Mouse (Mus musculus) G1E (cell line): ENCODE data around the gene Mga. TPM values are rescaled to one million over a fixed set of nuclear protein-coding genes. Genes with fewer than 3 reads are reported as not detected.

Experiments used
- ATAC-seq: 2 replicates; pipeline ENCODE4 v1.8.0; 2016; ENCODE audit warnings: mild to moderate bottlenecking; ENCODE audit not compliant: insufficient number of reproducible peaks, poor library complexity, low FRiP score, severe bottlenecking; ENCODE audit errors: extremely low read depth
- DNase-seq: peaks from one replicate; pipeline ENCODE4 v3.0.0; 2012; ENCODE audit warnings: low spot score
- H3K27me3 ChIP-seq: 2 replicates; pipeline ENCODE4 v1.6.1; 2012; ENCODE audit warnings: mild to moderate bottlenecking, low read length, inconsistent platforms; ENCODE audit not compliant: insufficient read depth
- H3K36me3 ChIP-seq: replicated peaks from 2 replicates; pipeline ENCODE3; 2012; ENCODE audit warnings: mild to moderate bottlenecking, inconsistent platforms
- H3K4me1 ChIP-seq: 2 replicates; pipeline ENCODE4 v1.6.1; 2012; ENCODE audit warnings: low read depth, low read length, inconsistent platforms, mixed read lengths; ENCODE audit not compliant: insufficient read depth
- H3K4me3 ChIP-seq: 2 replicates; pipeline ENCODE4 v1.5.1; 2012; ENCODE audit warnings: low read depth, mild to moderate bottlenecking, inconsistent platforms, low read length, moderate library complexity, mixed read lengths
- H3K9me3 ChIP-seq: replicated peaks from 2 replicates; pipeline ENCODE4 v1.6.1; 2012; ENCODE audit warnings: inconsistent platforms
- CTCF ChIP-seq: IDR thresholded peaks from 2 replicates; pipeline ENCODE4 v1.5.1; 2012; ENCODE audit warnings: low read depth, low read length, inconsistent platforms, mixed read lengths
- GATA1 ChIP-seq: IDR thresholded peaks from 2 replicates; pipeline ENCODE4 v1.6.1; 2012; ENCODE audit warnings: borderline replicate concordance, low read length, inconsistent platforms, mixed read lengths
- GATA2 ChIP-seq: IDR thresholded peaks from 2 replicates; pipeline ENCODE4 v1.6.1; 2012; ENCODE audit warnings: low read depth, low read length, inconsistent platforms, borderline replicate concordance
- POLR2AphosphoS5 ChIP-seq: IDR thresholded peaks from 2 replicates; pipeline ENCODE4 v1.6.1; 2012; ENCODE audit warnings: low read depth, low read length, inconsistent platforms; ENCODE audit not compliant: insufficient replicate concordance
- TAL1 ChIP-seq: conservative IDR thresholded peaks from 2 replicates; pipeline ENCODE4 v1.6.1; 2012; ENCODE audit warnings: low read depth, low read length, inconsistent platforms, mixed read lengths
- polyA plus RNA-seq: library from polyadenylated mRNA; stranded (reverse); fragments of >175 nt; gene quantifications from 2 replicates; pipeline ENCODE4 v1.2.3, GENCODE M21; 2012
- total RNA-seq, 2 experiments: library from RNA; stranded (forward) in 1 of 2; stranded (reverse) in 1 of 2; fragments of 200-1000 nt in 1 of 2; fragments of >200 nt in 1 of 2; fragmentation: Nextera tagmentation in 1 of 2; gene quantifications; 2 replicates each; pipeline ENCODE4 v1.2.3; 2014 to 2017

Mga gene
- total and polyA plus RNA-seq, 3 experiments, result 4.1 to 186 (median 80.7) TPM

DNA sequence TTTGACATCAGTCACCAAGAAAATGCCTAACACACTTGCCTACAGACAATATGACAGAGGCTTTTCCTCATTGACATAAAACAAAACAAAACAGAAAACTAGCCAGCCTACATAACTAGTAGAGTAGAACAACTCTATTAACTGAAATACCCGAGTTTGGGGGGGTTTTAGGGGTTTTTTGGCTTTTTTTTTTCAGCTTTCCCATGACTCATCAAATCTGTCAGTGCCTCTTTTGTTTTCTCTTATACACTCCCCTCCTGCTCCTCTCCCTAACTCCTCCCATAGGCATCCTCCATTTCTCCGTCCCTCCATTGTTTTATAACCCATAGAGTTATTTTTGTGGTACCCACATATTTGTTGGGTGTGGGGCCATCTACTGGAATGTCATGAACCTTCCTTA, 96.5 kb downstream of the Mga start:
- Histone ChIP-seq H3K4me1 (peaks cover 7% of the 10 kb centered on the region; the same call in 1 of the 2 replicates), H3K36me3 (peaks cover 22% of the 10 kb centered on the region), H3K9me3 (no peaks in the 10 kb centered on the region), H3K27me3 (no peaks in the 10 kb centered on the region), H3K4me3 (no peak overlapping the region)
- ATAC-seq, result no peak
- DNase-seq, result no peak
- TF ChIP-seq GATA1 (no peak), GATA2 (no peak), POLR2AphosphoS5 (no peak), TAL1 (no peak), CTCF (no peak)

DNA sequence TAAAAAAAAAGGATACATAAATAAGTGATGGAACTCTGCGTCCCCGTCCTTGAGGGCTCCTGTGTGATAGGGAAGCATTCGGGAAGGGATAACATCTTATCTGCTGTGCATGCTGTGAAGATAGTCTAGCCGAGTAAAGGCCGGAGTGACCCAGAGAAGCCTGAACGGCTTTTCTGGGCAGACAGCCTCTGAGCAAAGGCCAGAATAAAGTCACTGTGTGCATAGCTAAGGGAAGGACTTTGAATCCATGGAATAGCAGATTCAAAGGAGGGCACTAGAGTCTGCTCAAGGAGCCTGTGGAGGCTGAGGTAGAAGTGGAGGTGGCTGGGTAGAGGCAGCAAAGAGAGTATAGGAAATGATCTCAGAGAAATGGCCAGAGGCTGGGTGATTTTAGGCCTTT, 97.8 kb downstream of the Mga start:
- no peaks in the 10 kb centered on the region for H3K27me3 ChIP-seq
- H3K9me3 ChIP-seq, result no peaks in the 10 kb centered on the region
- TF ChIP-seq POLR2AphosphoS5, result no peak
- no peak for TF ChIP-seq CTCF
- no peak for TF ChIP-seq GATA2
- no peak for TF ChIP-seq TAL1
- no peak for TF ChIP-seq GATA1
- DNase-seq, result no peak
- peaks cover 6% of the 10 kb centered on the region; the same call in 1 of the 2 replicates for H3K4me1 ChIP-seq
- H3K4me3 ChIP-seq, result no peak overlapping the region
- ATAC-seq, result no peak
- peaks cover 27% of the 10 kb centered on the region for H3K36me3 ChIP-seq

DNA sequence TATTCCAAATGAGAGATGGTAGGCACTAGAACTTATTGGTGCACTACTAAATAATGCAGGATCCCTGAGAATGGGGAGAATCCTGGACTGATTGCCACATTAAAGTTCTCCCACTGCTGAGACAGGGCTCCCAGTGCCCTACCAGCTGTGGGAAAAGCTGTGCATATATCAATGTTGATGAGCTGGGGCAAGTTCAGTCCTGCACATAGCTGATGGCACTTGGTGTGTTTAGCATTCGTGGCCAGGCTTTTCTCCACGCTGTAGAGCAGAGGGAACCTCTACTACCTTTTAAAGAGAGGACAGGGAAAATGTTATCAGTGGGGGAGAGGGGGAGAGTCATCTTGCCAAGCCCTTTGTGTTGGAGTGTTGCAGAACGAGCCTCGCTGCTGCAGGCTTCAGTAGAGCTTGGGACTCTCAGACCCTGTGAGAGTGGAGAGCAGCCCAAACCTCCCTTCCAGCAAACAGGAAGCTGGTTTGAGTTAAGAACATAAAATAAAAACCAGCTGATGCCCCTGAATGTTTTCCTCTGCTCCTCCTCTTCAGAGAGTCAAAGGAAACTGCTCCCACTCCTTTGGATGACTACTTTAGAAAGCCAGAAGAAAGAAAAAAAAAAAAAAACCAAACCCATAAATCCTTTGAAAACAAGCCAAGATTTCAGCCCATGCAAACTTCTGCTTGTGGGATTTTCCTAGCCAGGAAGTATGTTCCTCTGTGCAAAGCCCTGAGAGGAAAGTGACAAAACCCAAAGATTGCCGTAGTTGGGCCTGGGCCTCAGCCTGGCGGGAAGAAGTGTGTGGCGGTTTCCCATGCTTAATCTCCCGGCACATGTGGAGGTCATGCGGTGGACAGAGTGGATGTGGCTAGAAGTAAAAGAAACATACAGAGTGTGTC, 98.6 kb downstream of the Mga start:
- TF ChIP-seq CTCF (no peak), GATA1 (no peak), POLR2AphosphoS5 (no peak), GATA2 (no peak), TAL1 (no peak)
- Histone ChIP-seq H3K27me3 (no peaks in the 10 kb centered on the region), H3K36me3 (peaks cover 23% of the 10 kb centered on the region), H3K9me3 (no peaks in the 10 kb centered on the region), H3K4me1 (peaks cover 5% of the 10 kb centered on the region), H3K4me3 (no peak overlapping the region)
- no peak for DNase-seq
- ATAC-seq, result no peak

GRCm38 (mm10) chr2:119997354-119997753, 100.3 kb downstream of the Mga start:
- Histone ChIP-seq H3K9me3 (no peaks in the 10 kb centered on the region), H3K36me3 (peaks cover 34% of the 10 kb centered on the region), H3K4me1 (peaks cover 11% of the 10 kb centered on the region), H3K4me3 (no peak overlapping the region), H3K27me3 (no peaks in the 10 kb centered on the region)
- no peak for TF ChIP-seq TAL1
- no peak for TF ChIP-seq POLR2AphosphoS5
- no peak for TF ChIP-seq GATA2
- no peak for TF ChIP-seq GATA1
- no peak for TF ChIP-seq CTCF
- ATAC-seq, result no peak
- DNase-seq, result no peak

DNA sequence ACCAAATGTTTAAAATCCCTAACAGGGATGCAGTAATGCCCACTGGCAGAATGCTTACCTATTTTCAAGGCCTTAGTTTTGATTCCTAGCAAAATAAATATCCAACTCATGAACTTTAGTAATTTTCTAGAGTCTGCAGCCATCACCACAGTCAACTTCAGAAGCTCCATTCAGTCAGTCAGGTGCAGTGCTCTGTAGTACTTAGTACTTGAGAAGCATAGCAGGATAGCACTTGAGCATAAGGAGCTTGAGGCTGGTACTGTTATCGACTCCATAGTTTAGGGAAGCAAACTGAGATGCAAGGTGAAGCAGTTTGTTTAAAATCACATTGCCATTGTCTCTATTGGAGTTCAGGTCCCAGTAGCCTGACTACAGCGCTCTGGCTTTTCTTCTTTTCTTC, 102.7 kb downstream of the Mga start:
- Histone ChIP-seq H3K9me3 (no peaks in the 10 kb centered on the region), H3K27me3 (no peaks in the 10 kb centered on the region), H3K36me3 (peaks cover 38% of the 10 kb centered on the region), H3K4me1 (peaks cover 10% of the 10 kb centered on the region), H3K4me3 (no peak overlapping the region)
- TF ChIP-seq GATA2 (no peak), TAL1 (no peak), GATA1 (no peak)
- ATAC-seq (no peak), DNase-seq (no peak)

DNA sequence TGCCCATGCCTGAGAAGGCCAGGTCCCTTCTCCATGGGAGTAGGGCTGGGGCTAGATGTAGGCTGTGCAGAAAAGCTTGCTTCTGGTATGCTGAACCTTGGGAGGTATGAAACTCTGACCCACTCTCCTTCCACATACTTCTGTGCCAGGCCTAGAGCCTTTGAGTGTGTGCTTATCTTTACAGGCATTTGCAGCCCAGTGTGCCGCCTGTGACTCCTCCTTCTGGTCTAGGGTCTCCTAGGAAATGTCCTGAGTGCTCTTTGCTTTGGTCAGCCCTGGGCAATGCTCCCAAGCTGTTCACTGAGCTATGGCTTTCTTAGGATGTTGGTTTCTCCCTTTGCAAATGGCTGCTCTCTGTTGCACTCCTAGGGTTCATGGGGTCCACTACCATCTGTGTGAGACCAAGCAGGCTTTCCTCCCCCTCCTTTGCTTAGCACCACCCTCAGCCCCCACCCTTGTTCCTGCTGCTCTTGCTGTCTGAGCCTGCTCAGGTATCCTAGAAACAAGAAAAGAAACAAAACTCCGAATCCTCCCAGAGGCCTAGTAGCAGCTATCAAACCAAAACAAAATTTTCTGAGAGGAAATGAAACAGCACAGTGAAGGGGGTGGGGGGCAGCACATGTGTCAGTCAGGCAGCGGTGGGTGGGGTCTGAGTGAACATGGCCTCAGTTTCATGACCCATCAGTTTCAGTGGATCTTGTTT, 104.0 kb downstream of the Mga start:
- H3K36me3 ChIP-seq, result peaks cover 40% of the 10 kb centered on the region
- no peak overlapping the region for H3K4me3 ChIP-seq
- peaks cover 9% of the 10 kb centered on the region for H3K4me1 ChIP-seq
- ATAC-seq (no peak), DNase-seq (no peak)
- H3K9me3 ChIP-seq, result no peaks in the 10 kb centered on the region
- H3K27me3 ChIP-seq, result no peaks in the 10 kb centered on the region
- TF ChIP-seq GATA2, result no peak
- no peak for TF ChIP-seq POLR2AphosphoS5
- TF ChIP-seq GATA1, result no peak
- no peak for TF ChIP-seq TAL1
- no peak for TF ChIP-seq CTCF
